Mouse (Mus musculus) skeletal muscle tissue, adult 2 months (tissue): Measurements from ENCODE around the gene Ipo8.

Source experiments
- DNase-seq: peaks from one replicate; pipeline ENCODE4 v3.0.0-alpha.2; 2012; ENCODE audit warnings: low read depth, low spot score

Gene Ipo8

DNA sequence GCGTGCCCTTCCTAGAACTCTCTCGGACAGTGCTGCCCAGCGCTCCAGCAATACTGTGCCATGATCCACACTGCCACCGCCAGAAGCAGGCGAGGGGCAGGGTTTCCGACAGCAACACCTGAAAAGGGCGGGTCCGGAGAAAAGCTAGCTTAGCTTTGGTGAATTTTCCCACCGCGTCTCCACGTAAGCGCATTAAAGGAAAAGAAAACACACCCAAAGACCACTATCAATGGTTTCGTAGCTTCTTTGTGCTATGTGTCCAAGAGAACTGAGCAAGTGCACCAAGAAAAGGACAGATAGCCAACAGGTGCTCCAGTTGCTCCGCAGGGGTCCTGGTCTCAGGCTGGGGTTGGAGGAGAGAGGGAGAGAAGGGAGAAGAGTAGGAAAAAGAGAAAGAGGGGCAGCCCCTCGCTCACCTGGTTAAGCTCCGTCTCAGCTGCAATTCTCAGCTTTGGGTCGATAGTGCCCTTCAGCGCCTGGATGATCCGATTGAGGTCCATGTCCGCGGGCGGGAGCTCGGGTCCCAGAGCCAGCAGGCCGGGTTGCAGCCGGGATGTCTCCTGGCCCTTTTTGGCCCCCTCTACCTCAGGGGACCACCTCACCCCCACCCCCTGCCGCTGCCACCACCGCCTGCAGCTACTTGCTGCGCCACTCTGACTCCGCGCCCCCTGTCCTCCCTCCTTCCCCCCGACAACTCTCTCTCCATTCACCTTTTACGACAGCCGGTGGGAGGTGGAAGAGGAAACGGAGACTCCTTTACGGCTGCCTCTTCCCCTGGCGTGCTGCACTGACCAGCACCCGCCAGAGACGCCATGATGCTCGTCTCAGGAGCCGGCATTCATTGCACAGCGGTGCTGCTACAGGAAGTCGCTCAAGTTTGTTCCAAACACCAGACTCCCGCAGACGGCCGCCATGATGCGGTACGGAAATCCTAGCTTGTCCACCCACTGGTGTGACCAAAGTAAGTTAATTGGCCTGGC is at the start of gene Ipo8:
Gene Ipo8, minus strand, starts transcription at position 720 of the 980 bp plus-strand sequence.
- peak; percentile 94 for DNase-seq

DNA sequence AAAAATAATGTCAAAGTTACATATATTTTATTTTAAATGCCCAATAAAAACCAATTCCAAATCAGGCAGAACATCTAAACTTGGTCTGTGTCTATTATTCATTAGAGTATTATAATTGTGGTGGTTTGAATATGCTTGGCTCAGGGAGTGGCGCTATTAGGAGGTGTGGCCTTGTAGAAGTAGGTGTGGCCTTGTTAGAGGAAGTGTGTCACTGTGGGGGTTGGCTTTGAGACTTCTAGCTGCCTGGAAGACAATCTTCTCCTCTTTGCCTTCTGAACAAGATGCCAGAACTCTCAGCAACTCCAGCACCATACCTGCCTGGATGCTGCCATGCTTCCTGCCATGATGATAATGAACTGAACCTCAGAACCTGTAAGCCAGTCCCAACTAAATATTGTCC is 42.6 kb upstream of the Ipo8 start:
- DNase-seq = no peak

DNA sequence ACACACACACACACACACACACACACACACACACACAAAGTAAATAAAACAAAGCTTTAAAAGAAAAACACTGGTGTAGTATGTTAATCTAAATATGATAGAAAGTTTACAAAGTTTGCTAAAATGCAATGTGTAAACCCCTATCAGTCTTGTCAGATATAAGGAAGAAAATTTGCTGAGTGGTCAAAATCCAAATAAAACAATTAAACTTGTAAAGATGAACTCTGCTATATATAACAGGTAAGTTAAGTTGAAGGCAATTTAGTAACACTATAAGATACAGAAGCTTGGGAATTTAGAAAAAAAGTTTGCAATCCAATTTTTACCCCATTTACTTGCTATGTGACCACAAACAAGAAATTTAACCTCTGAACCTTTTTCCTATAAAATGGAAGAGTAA is 14.4 kb upstream of the Ipo8 start:
- DNase-seq = no peak

DNA sequence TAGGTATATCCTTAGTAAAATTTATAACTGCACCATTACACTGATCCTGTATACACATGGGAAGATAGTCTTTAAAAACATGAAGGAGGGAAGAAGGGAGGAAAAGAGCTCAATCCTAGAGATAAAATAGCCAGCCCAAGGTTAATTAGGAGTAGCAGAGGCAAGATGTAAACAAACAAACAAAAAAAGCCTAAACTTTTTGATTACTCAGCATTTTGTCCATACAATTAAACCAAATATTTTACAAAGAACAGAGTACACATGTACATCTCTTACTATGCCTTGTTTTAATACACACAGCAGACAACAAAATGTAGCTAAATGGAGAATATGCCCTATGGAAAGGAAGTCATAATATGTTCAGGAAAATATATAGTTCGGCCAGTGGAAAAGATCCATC is 10.5 kb upstream of the Ipo8 start:
- DNase-seq = no peak

GRCm38 (mm10) chr6:148838460-148838859 is 7.2 kb upstream of the Ipo8 start:
- DNase-seq = no peak

DNA sequence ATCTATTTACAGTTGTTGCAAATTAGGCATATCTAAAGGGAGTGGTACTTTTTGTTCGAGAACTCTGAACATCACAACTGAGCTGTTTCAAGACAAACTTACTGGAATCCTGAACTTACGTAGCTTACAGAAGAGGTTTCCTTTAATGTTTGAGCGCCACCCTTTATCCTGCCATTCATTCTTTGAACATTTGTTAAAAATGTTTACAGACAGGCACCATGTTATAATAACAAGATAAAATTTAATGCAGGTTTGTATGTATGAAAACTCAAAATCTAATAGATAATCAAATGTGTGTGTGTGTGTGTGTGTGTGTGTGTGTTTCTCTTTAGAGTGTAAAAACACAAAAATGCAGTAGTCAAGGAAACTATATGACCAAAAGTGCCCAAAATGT is 458 bp upstream of the Ipo8 start:
- no peak for DNase-seq

DNA sequence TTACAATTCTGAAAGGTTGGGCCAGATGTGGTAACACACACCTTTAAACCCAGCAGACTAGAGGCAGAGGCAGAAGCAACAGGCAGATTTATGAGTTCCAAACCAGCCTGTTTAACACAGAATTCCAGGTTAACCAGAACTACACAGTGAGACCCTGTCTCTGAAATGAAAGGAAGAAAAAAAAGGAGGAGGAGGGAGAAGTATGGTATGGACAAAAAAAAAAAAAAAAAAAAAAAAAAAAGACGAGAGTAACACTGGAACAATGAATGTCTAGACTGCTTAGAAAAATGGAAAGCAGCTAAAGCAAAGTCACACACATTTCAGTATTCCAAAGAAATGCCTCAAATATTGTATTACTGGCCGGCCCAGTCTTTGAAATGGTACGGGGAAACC is 916 bp downstream of the Ipo8 start:
- no peak for DNase-seq

DNA sequence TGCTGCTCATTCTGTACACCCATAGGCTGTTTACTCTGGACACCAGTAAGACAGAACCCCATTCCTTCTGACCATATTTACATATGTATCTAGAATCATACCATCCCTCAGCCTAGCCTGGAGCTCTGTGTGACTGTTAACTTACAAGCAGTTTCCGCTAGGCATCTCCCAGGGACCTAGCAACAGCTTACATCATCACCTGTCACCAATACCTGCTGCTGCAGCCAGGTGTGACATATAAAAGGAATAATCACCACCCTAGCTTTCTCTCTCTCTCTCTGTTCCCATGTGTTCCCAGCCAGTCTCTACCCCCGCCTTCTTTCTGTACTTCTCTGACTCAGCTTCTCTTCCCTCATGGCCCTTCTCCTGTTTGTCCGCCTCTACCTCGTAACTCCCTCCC is 5.1 kb downstream of the Ipo8 start:
- DNase-seq = no peak

- DNase-seq = no peak
Measured at GRCm38 (mm10) chr6:148818624-148819343, 12.5 kb downstream of the Ipo8 start.

- no peak for DNase-seq
Measured at GRCm38 (mm10) chr6:148816751-148817150, 14.5 kb downstream of the Ipo8 start.

DNA sequence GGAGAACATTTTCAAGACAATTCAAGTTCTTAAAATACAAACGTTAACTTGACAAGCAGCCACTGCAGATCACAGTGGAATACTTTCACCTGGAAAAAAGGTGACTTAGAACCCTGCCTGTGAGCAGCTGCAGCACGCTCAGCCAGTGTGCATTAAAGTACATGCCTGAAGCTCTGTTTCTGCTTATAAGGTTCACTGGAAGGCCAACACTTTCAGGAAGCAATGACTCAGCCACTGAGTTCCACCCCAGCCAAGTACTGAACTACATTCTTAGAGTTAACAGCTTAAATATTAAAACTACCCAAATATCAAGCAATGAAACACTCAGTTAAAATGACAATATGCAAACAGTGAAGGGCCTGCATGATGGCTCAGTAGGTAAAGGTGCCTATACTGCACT is 20.1 kb downstream of the Ipo8 start:
- DNase-seq = no peak

- DNase-seq = no peak
Measured at GRCm38 (mm10) chr6:148799773-148800172, 31.5 kb downstream of the Ipo8 start.

- no peak for DNase-seq
Measured at GRCm38 (mm10) chr6:148795145-148795544, 36.1 kb downstream of the Ipo8 start.

- peak; percentile 7 for DNase-seq
Measured at GRCm38 (mm10) chr6:148789010-148789673, 42.1 kb downstream of the Ipo8 start.

GRCm38 (mm10) chr6:148786186-148786585 is 45.1 kb downstream of the Ipo8 start:
- no peak for DNase-seq

DNA sequence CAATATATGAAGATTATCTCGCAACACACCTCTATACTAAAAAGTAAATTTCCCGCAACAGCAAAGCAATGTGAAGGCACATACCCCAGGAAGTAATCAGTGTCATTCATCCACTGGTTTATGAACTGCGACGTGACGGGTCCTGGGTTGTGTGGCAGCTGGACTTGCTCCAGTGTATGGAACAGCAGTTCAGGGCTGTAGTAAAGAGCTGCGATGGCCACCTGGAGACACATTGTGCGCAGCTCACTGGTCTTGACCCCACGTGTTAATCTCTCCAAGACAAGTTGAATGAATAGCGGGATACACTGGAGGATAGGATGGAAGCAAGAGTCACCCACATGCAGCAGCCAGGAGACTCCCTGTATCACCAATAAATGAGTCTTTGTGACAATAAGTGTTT is 46.8 kb downstream of the Ipo8 start:
- DNase-seq = no peak

- DNase-seq = no peak
Measured at GRCm38 (mm10) chr6:148776236-148776635, 55.0 kb downstream of the Ipo8 start.

DNA sequence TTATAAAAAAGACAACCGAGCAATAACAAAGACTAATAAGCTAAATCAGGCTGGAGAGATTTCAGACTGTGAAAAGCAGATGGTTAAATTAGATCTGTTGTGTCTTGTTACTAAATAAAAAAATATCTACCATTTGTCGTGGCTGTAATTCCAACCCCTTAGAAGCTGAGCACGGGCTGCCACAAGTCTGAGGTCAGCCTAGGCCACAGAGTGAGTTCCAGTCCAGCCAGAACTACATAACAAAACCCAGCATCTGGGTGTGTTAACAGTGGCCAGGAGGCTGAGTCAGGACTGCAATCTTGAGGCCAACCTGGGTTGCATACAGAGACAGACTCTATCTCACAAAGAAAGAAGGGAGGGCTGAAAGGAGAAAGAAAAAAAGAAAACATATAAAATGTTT is 59.8 kb downstream of the Ipo8 start:
- no peak for DNase-seq

DNA sequence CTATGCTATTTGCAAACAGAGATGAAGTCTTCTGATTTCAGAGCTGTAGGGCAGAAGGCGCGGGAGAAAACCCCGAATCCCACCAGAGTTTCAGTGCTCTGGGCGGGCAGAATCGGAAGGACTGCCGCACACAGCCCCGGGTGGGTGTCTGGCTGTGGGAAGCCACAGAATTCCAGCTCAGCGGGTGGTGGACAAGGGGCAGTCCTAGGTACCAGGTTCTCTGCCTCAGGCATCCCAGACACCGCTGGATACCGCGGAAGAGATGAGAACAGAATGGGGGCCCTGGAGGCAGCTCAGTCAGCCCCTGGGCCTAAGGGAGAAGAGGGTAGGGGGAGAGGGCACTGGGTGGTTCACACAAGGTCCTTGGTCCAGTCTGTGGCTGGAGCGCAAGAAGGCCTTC is 62.8 kb downstream of the Ipo8 start:
- DNase-seq = no peak

DNA sequence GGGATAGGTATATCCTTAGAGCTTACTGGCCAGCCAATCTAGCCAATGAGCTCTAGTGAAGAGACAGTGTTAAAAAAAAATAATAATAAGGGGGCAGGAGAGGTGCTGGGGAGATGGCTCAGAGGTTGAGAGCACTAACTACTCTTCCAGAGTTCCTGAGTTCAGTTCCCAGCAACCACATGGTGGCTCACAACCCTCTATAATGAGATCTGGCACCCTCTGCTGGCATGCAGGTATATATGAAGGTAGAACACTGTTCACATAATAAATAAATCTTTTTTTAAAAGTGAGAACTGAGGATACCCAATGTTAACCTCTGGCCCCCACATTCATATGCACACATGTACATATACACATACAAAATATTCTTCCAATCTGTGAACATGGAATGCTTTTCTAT is 64.0 kb downstream of the Ipo8 start:
- no peak for DNase-seq

- DNase-seq = no peak
Measured at GRCm38 (mm10) chr6:148761967-148762712, 69.1 kb downstream of the Ipo8 start.

DNA sequence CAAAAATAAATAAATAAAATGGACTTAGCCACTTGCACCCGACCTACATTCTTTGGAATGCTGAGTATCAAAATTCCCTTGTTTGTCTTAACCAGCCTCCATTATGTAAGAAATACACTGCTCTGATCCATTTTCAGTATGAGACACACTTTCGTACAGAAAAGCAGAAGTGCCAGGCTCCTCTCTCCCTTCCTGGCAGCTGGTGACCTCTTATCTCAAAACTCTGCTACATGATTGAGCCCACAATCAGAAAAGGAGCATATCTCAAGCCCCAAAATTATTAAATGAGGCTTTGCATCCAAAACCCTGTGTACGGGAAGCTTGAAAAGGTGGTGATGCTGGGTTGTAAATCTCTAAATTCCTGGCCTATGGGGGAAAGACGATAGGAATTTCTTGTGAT is 69.8 kb downstream of the Ipo8 start:
- no peak for DNase-seq
